In the genomic region with DNA sequence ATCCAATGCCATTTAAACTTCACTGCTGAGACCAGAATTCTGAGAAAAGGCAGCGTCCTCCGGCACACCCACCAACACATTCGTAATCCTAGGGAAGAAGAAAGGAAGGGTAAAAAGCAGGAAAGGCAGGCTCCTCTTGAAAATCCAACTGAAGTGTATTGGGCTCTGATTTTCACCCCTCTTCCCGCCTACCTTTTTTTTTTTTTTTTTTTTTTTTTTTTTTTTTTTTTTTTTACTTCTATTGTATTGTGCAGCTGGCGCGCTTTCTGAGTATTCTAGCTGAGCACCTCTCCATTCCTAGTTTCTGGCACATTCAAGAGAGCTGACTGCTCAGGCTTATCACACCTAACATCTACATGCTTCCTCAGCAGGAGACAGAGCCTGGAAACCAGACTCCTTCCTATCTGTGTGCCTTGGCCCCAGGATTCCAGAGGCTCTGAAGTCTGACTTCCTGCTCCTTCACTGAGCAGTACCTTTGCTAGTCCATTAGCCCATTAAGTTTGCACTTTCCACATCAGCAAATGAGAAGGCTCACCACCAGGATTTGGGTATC, we compare ENCODE assay signal across 8 mouse cellular contexts. TPM values are rescaled to one million over a fixed set of nuclear protein-coding genes. Genes with fewer than 3 reads are reported as not detected.
DNase-seq lines count a peak whose midpoint lies in the region; ATAC-seq and TF ChIP-seq lines count a peak whose summit lies in the region.

No protein-coding gene starts in this region.

- peaks cover 11% of the 10 kb centered on the region for H3K4me1 ChIP-seq in erythroblast, embryonic 14.5 days (ENCODE audit: control insufficient read depth)
- peaks cover 66% of the 10 kb centered on the region for H3K4me1 ChIP-seq in G1E (ENCODE audit: insufficient read depth, low read depth, low read length)
- H3K4me1 ChIP-seq in forebrain, postnatal 0 days (ENCODE audit: insufficient read depth) = peaks cover 9% of the 10 kb centered on the region; the same call in 1 of the 2 replicates
- H3K4me1 ChIP-seq in intestine, embryonic 16.5 days (ENCODE audit: control insufficient read depth, insufficient read depth, low read length) = peaks cover 3% of the 10 kb centered on the region; the same call in 1 of the 2 replicates
- H3K4me1 ChIP-seq in neural tube, embryonic 12.5 days = peaks cover 6% of the 10 kb centered on the region; the same call in 1 of the 2 replicates

- peak overlapping the region; percentile 69 for H3K4me2 ChIP-seq in forebrain, postnatal 0 days (ENCODE audit: low read depth)
- H3K4me2 ChIP-seq in intestine, embryonic 16.5 days (ENCODE audit: low read depth, low read length) = peak overlapping the region; percentile 99
- H3K4me2 ChIP-seq in neural tube, embryonic 12.5 days (replicated peaks) = peak overlapping the region; percentile 85

- H3K9me3 ChIP-seq in erythroblast, embryonic 14.5 days (ENCODE audit: control insufficient read depth, low read length) = no peaks in the 10 kb centered on the region
- H3K9me3 ChIP-seq in G1E (replicated peaks) = no peaks in the 10 kb centered on the region
- H3K9me3 ChIP-seq in forebrain, postnatal 0 days (ENCODE audit: low read length) = no peaks in the 10 kb centered on the region
- no peaks in the 10 kb centered on the region for H3K9me3 ChIP-seq in intestine, embryonic 16.5 days (ENCODE audit: control insufficient read depth, low read length)
- no peaks in the 10 kb centered on the region for H3K9me3 ChIP-seq in neural tube, embryonic 12.5 days

- H3K36me3 ChIP-seq in erythroblast, embryonic 14.5 days (ENCODE audit: control insufficient read depth) = no peaks in the 10 kb centered on the region
- peaks cover 11% of the 10 kb centered on the region for H3K36me3 ChIP-seq in G1E (replicated peaks)
- H3K36me3 ChIP-seq in forebrain, postnatal 0 days (ENCODE audit: insufficient read depth) = no peaks in the 10 kb centered on the region
- no peaks in the 10 kb centered on the region for H3K36me3 ChIP-seq in intestine, embryonic 16.5 days (ENCODE audit: control insufficient read depth, insufficient read depth, low read length)
- H3K36me3 ChIP-seq in neural tube, embryonic 12.5 days = no peaks in the 10 kb centered on the region

- TF ChIP-seq CTCF in G1E (IDR thresholded peaks at IDR 0.05; ENCODE audit: low read depth, low read length) = no peak
- no peak for TF ChIP-seq CTCF in forebrain, postnatal 0 days (IDR thresholded peaks at IDR 0.05; ENCODE audit: low read depth)

- peak overlapping the region; percentile 55 for H3K4me3 ChIP-seq in erythroblast, embryonic 14.5 days (replicated peaks)
- peak overlapping the region; percentile 81 for H3K4me3 ChIP-seq in G1E (ENCODE audit: low read depth, low read length)
- peak overlapping the region; percentile 88 for H3K4me3 ChIP-seq in forebrain, postnatal 0 days (ENCODE audit: low read depth, low read length)
- H3K4me3 ChIP-seq in intestine, embryonic 16.5 days (ENCODE audit: low read length) = peak overlapping the region; percentile 64
- peak overlapping the region; percentile 60 for H3K4me3 ChIP-seq in neural tube, embryonic 12.5 days

- DNase-seq in G1E (ENCODE audit: low spot score) = no peak
- peak; percentile 58 for DNase-seq in forebrain, postnatal 0 days
- no peak for DNase-seq in gastrocnemius, postnatal 36 days

- peak overlapping the region; percentile 86 for H3K27ac ChIP-seq in forebrain, postnatal 0 days (ENCODE audit: low read depth, low read length)
- H3K27ac ChIP-seq in intestine, embryonic 16.5 days (ENCODE audit: low read length) = no peak overlapping the region
- H3K27ac ChIP-seq in neural tube, embryonic 12.5 days = no peak overlapping the region

- ATAC-seq in erythroblast, adult 5-6 weeks (replicated peaks; ENCODE audit: low FRiP score, poor library complexity, severe bottlenecking) = no peak
- ATAC-seq in G1E (ENCODE audit: extremely low read depth, insufficient number of reproducible peaks, low FRiP score, poor library complexity, severe bottlenecking) = no peak
- no peak for ATAC-seq in forebrain, postnatal 0 days
- no peak for ATAC-seq in intestine, embryonic 16.5 days
- ATAC-seq in neural tube, embryonic 12.5 days (ENCODE audit: low FRiP score, low read depth) = no peak
- ATAC-seq in inflammation-experienced regulatory T-cells, adult 6 months = no peak

- peaks cover 31% of the 10 kb centered on the region for H3K27me3 ChIP-seq in erythroblast, embryonic 14.5 days (ENCODE audit: control insufficient read depth)
- no peaks in the 10 kb centered on the region for H3K27me3 ChIP-seq in G1E (ENCODE audit: insufficient read depth, low read length)
- H3K27me3 ChIP-seq in forebrain, postnatal 0 days (ENCODE audit: insufficient read depth, low read length) = no peaks in the 10 kb centered on the region
- peaks cover 7% of the 10 kb centered on the region; the same call in 1 of the 2 replicates for H3K27me3 ChIP-seq in intestine, embryonic 16.5 days (replicated peaks; ENCODE audit: control insufficient read depth, insufficient read depth, low read length)
- H3K27me3 ChIP-seq in neural tube, embryonic 12.5 days (replicated peaks) = no peaks in the 10 kb centered on the region

- WGBS in forebrain, postnatal 0 days = 3% methylated on average over 6 of the region's 6 CpGs
- 4% methylated on average over 6 of the region's 6 CpGs for WGBS in intestine, embryonic 16.5 days
- 8% methylated on average over 6 of the region's 6 CpGs for WGBS in neural tube, embryonic 12.5 days

- intact Hi-C loops in gastrocnemius, postnatal 36 days (cut with DNase I) = no loop called here

- peak overlapping the region; percentile 81 for H3K9ac ChIP-seq in forebrain, postnatal 0 days
- peak overlapping the region; percentile 59 for H3K9ac ChIP-seq in intestine, embryonic 16.5 days (ENCODE audit: low read depth, low read length)
- peak overlapping the region; percentile 51 for H3K9ac ChIP-seq in neural tube, embryonic 12.5 days

RNA-seq across cellular contexts. Expression of a gene that starts 1.0 kb away (rescaled TPM):
- 0.02 TPM in 1 of 2 replicates, not detected in the other for polyA plus RNA-seq in erythroblast, embryonic 14.5 days (2012)
- 16.1 and 17.9 TPM in 2 replicates for total RNA-seq in erythroblast, adult 5-6 weeks (2015; ENCODE audit: low replicate concordance)
- 14.2 and 17.8 TPM in 2 replicates for total RNA-seq in erythroblast, adult 5-6 weeks (2017; ENCODE audit: low replicate concordance)
- total RNA-seq in G1E (2014; fragmentation: Nextera tagmentation) (226 and 264 TPM in 2 replicates), G1E (2017) (95.8 and 101 TPM in 2 replicates)
- polyA plus RNA-seq in G1E (2012) = 22.4 and 22.5 TPM in 2 replicates
- total RNA-seq in forebrain, postnatal 0 days (2014; rRNA removed) = 58.6 and 71.5 TPM in 2 replicates
- polyA plus RNA-seq in forebrain, postnatal 0 days (2015; fragmentation: Nextera tagmentation; extraction: Ambion mirVana) = 10.2 and 14.8 TPM in 2 replicates
- 2.3 and 3.0 TPM in 2 replicates for polyA plus RNA-seq in intestine, embryonic 16.5 days (2015; fragmentation: Nextera tagmentation; extraction: Ambion mirVana)
- 19.2 and 20.4 TPM in 2 replicates for polyA plus RNA-seq in neural tube, embryonic 12.5 days (2016; fragmentation: Nextera tagmentation; extraction: Ambion mirVana)
- polyA plus RNA-seq in inflammation-experienced regulatory T-cells, adult 6 months (2017; shearing (Covaris generic)) = 10 to 100 TPM; 47.9 to 70.6 (median 53.5) TPM
- total RNA-seq in gastrocnemius, postnatal 36 days (2021) = 1 to 10 TPM; 2.1 to 2.3 TPM
